Mouse (Mus musculus) granulocyte monocyte progenitor cell, adult 5-6 weeks (primary cell): Measurements from ENCODE around the gene Runx1. TPM values are rescaled to one million over a fixed set of nuclear protein-coding genes. Genes with fewer than 3 reads are reported as not detected.

Source experiments
- ATAC-seq: replicated peaks from 2 replicates; pipeline ENCODE4 v1.8.0; 2016; ENCODE audit warnings: mild to moderate bottlenecking, moderate TSS enrichment, inconsistent platforms; ENCODE audit not compliant: poor library complexity, severe bottlenecking
- total RNA-seq, 2 experiments: library from RNA; stranded (forward) in 1 of 2; stranded (reverse) in 1 of 2; fragments of 200-712, 200-1000 nt in 1 of 2; fragments of >200 nt in 1 of 2; fragmentation: Nextera tagmentation in 1 of 2; gene quantifications; 2 replicates each; pipeline ENCODE4 v1.2.3; 2014 to 2017

Gene Runx1
- total RNA-seq, 2 experiments from 2014 or later, result 66.4 to 137 TPM

DNA sequence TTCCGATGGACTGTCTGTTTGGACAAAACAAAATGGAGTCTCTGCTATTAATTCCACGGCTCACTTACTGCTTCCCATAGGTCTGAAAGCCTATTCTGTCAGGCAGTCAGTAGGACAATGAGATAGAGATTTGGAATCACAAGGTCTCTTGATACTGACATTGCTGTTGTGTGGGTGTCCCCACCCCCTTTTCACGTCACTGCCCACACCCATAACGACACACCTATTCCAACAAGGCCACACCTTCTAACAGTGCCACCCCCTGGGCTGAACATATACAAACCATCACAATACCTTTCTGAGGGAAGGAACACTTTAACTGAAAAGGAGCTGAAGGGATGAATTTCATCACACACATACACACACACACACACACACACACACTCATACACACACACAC lies 68.4 kb downstream of the Runx1 start:
- ATAC-seq, result no peak

DNA sequence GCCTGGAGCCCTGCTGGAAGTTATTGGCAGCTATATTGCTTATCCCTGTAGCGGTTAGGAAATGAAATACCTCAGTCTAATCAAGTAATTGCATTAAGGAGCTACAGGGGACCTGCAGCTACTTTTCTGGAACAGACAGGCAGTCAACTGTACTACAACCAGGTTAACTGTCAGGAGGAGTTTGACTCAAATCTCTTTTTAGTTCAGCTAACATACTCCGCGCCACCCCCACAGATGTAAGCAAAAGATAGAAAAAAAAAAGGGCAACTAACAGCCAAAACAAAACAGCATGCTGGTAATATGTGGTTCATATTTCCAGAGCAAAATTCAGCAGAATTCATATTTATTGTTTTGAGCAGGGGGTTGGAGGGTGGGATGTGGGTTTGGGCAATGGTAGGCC lies 72.0 kb downstream of the Runx1 start:
- no peak for ATAC-seq

DNA sequence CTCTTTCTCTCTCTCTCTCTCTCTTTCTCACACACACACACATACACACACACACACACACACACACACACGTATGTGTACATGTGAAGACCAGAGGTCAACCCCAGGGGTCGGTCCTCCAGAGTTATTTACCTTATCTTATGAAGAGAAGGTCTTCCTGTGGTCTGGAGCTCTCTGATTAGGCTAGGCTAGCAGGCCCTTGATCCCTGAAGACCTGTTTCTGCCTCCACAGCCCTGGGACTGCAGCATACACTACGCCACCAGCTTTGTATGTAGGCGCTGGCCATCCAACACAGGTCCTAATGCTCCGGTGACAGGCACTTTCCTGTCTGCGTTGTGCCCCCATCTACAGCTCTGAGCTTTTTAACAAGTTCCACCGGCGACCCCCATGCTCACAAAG lies 72.8 kb downstream of the Runx1 start:
- ATAC-seq, result no peak

DNA sequence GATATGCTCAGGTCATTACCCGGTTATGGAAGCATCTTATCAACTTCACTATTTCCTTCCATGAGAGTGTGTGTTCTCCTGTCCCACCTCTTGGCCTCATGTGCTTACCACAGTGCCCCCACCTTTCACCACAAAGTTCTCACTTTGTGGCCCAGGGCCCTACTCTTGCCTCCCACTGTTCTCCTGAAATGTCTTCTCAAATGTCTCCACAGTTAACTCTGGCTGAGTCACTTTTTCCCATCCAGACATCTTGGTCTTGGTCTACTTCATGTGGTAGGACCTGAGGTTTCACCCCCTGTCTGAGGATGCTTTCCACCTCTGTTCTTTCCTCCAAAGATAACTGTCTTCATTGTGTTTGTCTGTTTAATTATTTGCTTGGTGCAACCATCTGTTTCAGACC lies 77.7 kb downstream of the Runx1 start:
- ATAC-seq, result no peak

DNA sequence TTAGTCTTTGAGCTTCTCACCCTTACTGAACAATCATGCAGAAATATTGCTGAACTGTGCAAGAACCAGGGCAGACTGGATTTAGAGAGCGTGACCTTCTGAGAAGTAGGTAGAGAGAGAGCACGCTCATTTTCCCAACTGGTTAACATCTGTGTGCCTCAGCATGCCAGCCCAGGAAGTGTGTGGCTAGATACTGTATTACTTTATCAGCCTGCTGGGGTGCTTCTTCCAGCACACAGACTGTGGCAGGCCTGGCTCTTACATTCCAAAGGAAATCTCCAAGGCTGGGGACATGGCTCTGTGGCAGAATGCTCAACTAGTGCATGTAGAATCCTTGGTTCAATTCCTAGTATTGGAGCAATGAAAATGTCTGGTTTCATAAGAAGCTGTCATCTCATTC lies 78.9 kb downstream of the Runx1 start:
- no peak for ATAC-seq

DNA sequence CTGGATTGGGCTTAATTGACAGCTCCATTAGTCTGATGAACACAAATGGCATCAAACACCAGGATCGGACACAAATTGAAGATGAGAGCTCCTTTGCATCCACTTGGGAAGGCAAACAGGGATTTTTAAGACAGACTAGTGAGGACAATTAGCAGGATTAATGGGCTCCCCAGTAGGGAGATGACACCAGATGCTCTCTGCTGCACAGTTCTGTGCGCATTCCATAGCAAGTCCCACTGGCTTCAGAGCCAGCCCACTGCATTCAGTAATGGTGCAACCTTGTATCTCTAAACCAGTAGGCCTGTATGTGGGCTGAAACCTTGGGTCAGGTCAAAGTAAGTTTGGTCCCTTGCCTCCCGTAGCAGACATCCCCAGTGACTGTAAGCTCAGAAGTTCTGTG lies 80.7 kb downstream of the Runx1 start:
- no peak for ATAC-seq

DNA sequence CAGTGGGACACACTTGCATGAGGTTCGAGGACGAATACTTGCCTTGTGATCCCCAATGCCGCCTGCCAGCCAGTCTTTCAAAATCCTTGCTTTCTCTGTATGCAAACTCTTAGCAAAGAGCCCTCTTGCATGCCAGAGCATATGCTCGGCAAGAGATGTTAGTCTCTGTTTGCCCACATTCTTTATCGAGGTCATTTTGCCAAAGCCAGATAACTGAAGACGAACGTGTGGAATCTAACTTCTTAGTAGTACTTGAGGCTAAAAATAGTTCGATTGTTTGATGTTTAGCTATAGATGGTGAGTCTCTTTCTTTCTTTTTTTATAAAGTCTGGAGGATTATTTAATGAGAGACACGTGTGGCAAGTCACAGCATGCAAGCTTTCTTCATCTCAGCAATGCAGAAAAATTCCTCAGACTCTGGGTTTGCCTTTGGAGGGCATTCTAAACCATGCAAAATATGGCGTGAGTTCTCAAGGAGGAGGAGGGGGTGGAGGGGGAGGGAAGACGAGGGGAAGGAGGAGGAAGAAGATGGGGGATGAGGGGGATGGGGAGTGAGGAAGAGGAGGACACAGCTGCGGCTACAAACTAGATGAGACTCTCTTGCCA lies 81.7 kb downstream of the Runx1 start:
- ATAC-seq, result no peak

DNA sequence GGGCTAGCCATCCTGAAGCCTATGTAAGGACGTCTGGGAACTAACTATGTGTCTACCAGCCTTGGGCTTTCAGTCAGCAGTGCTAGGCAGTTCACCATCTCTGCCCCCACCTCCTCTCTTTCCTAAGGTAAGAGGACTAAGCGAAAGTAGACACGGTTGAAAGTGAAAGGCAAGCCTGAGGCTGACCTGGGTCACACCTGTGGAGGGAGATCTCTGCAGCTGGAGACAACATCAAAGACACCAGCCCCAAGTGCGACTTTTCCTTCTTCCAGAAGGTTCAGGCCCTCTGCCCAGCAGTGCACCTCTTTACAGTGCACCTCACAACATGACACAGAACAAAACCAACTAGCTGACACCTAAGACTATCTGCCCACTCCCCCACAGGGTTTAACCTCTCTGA lies 82.2 kb downstream of the Runx1 start:
- no peak for ATAC-seq

DNA sequence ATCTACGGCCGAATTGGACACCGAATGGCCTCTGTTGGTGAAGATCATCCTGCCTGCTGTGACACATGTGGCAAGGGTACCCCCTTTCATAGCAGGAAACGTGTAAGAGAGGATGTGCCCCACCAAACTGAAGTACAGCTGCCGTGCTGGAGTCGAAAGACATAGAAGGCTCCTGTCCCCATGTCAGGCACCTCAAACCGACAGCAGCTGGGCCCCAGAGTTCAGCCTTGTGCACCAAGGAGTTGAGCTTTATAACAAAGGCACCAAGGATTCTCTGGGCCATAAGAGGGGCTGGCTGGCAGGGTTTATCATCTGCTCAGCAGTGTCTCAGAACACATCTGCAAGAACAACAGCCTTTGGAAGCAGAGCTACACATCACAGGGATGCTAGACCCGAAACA lies 84.6 kb downstream of the Runx1 start:
- ATAC-seq, result no peak

DNA sequence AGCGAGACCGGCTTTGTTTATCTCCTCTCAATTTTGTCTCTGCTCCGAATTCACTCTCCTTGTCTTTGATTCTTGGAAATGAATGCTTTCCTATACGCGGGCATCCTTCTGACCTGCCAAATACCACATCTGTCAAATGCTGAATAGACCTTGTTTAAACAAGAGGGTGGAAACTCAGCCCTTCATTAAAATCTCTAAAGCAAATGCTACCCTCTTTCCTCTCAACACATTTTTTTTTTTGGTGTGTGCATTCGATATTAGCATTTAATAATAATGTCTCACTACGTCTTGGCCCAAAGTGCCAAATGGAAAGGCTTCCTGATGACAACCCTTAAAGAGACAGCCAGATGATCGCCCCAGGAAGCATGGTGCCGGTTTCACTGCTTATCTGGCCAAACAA lies 85.4 kb downstream of the Runx1 start:
- ATAC-seq, result no peak

DNA sequence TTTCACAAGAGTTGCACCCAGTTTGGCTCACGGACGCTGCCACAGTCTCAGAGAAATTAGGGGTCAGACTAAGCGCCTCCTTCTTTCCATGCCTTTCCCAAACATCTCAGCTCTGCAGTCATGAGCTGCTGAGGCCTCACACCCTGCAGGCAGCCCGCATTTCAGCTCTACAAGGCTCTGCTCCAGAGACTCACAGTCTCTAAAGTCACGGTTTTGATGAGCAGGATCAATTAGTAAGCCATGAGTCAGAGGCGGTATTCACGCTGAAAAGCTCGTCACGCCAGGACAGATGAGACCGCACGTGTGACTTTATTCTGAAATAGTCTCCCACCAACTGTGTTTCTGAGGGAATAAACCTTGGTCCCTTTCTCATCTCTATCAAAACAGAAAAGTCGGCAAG lies 86.0 kb downstream of the Runx1 start:
- ATAC-seq, result no peak

DNA sequence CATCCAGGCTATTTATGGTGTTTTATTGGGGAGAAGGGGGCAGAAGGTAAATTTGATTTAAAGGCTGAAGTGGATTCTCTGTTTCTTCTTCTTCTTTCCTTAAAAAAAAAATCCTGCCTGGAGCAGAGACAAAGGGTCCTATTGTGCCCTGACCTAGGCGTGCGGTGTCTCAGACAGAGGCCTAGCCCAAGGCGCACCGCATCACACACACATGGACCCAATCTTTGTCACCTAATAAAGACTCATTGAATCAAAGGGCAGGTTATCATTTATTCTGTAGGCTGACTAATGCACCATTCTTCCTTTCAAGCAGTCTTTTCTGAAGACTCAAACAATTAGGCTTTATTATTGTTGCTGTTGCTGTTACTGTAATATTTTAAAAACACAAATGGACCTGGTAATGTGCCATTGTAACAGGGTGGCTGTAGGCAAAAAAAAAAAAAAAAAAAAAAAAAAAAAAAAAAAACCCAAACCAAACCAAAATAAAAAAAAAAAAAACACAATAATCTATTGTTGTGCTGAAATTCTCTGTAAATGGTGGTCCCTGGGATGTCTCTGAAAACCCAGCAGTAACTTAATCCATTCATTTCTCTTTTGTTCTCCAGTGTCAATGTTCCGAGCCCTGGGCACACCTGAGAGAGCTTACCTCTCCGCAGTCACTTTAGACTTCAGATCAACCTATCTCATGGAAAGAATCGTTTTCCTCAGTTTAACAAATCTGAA lies 86.7 kb downstream of the Runx1 start:
- no peak for ATAC-seq

DNA sequence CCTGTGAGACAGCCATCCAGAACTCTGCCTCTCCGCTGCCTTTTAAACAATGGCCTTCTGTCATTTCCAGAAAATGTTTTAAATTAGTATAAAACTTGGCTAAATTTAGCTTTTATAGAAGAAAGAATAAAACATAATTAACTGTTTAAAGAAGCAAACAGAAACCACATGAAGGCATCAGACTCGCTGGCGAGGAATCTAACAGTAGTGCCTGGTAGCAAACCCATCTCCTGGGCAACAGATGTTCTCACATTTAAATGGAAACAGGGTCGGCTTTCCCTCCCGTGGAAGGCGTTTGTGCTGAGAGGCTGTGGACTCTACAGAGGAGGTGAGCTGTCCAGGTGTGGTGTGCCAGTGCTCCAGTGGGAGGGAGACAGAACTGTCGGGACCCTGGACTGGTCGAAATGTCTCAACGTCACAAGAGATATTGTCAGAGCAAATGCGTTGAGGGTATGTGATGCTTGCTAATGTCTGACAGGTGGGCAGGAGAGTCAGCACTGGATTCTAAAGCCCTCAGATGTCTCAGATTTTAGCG lies 87.4 kb downstream of the Runx1 start:
- ATAC-seq, result no peak

DNA sequence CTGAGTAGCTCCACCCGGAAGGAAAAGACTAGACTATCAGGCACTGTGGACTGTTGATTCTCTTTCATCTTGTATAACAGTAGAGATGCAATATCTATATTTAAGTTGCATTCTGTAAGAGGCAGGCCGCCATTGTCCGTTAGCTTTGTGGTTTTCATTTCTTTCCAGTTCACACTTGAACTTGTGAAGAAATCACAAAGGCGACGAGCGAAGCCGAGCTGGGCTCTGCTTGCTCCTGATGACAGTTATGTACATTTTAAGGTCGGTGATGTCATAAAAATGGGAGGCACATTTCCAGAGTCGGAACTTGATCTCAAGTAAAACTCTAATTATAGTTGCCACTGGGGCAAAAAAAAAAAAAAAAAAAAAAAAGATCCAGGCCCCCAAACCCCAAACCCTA lies 99.1 kb downstream of the Runx1 start:
- ATAC-seq, result peak; percentile 74

DNA sequence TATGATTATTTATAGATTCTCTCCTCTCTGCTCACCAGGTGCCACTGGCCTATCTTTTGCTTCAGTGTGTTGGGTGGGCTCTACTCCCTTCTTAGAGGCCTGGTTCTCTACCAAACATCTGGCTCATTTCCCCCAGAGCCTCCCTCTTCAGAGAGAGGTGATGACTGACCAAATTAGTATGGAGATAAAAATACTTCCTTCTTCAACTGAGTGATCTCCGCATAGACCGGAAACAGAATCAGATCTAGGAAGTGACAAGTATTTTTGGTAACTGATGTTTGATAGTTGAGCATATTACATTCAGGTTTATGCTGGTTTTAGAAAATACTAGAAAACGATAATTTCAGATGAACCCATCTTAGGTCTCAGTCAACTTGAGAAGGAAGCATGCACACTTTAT lies 101.4 kb downstream of the Runx1 start:
- ATAC-seq, result peak; percentile 22

DNA sequence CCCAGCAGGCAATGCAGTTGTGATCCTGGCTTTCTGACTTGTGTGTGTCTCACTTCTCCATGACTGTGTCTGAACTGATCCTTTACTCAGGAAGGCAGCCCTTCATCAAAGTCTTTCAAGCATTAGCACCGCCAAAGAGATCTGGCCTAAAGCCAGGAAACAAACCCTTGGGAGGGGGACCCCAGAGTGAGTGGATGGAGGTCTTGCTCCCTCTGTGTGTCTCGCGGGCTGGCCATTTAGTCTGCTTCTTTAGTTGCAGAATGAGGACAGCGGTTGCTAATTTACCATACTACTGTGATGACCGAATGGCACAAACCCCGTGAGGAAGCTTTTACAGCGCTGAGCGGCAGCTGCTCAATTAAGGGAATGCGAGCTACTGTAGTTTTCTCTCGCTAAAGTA lies 105.3 kb downstream of the Runx1 start:
- ATAC-seq, result no peak

DNA sequence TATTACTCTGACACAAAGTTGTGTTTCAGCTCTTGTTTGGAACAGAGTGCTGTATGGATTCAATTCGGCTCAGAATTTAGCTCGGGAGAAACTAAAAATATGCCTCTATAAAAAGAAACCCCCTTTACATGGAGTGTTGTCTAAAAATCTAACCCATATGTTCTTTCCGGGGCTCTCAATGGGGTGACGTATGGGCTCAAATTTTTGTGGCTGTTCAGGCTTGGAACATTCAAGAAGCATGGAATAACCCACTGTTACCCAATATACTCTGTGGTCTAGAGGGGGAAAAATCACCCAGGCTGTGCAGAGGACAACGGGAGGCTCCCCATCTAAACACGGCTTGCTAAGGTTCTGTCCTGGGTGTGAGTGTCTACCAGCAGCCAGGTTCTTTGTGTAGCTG lies 106.2 kb downstream of the Runx1 start:
- no peak for ATAC-seq

DNA sequence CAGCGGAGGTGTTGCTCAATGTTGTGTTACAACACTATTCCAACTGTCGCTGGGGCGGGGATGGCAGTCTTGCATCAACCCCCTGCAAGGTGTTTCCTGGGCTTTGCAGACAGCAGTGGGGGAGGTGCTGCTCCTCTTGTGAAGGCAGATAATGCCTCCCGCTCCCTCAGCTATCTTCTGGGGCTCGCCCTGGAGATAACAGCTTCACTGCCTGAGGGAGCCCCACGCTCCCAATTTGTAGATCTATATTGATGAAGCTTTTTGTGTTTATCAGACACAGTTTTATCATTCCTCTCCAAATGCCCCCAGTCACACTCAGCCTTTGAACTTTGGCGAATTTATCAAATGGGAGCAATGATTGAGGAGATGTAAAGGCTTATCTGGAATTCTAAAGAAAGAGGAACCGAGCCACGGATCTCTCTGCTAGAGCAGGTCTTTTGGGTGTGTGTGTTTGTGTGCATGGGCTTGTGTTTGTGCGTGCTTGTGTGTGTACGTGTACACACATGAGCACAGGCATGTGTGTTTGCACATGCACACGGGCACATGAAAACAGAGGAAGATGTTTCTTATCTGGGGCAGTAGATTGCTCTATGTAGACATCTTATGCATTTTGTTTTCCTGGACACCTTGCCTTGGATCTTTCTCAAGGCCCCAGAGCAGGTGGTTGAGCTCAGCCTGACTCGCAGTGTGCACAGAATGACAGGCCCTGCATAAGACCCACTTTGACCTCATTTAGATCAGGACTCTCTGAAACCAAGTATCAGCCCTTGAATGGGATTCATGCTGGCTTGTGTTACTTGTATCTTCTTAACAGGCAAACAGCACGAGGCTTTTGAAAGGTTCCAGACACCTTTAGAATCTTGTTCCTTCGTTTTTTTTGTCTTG lies 110.1 kb downstream of the Runx1 start:
- peak; percentile 82 for ATAC-seq

DNA sequence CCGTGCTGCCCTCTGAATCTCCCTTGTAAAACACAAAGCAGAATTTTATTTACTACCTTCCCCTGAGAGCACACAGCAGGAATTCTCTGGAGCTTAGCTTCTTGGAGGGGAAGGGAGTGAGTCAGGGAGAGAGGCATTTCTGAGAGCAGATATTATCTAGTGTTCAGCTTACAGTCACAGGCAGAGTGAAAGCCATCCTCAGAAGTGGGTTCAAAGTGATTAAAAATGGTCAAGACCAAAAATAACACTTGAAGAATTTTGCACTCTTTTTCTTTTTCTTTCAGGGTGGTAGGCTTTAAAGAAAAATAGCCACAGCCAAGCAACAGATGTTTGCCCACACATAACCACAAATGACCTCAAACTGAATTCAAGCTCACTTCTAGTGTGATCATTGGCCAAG lies 115.8 kb downstream of the Runx1 start:
- no peak for ATAC-seq

DNA sequence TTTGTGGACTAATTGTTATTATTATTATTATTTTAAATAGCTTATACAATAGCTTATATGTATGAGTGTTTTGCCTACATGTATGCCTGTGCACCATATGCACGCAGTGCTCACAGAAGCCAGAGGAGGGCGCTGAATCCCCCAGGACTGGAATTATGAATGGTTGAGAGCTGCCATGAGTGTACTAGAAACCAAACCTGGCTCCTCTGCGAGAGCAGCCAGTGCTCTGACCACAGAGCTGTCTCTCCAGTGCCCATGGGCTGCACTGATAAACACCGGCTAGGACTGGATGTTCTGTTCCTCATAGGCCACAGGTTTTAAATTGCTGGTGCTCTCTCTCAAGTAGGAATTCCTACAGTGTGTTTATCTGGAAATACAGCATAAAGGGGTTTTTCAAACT lies 117.2 kb downstream of the Runx1 start:
- ATAC-seq, result 0 out of 2 replicates have a peak, but pooled peaks have one; percentile 6

DNA sequence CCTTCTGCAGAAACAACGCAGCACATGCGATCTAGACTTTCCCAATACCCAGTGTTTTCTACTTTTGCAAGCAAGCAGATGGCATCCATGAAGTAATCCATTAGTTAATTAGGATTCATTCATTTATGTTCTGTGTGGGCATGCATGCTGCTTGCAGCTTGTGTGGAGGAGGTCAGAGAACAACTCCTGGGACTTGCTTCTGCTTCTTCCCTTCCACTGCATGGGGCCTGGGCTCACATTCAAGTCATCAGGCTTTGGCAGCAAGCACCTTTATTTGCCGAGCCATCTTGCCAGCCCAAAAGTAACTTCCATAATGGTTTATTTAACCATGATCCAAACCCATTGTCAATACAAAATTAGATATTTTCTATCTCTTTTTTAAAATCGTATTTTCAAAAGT lies 118.2 kb downstream of the Runx1 start:
- peak; percentile 12; the same call in 1 of the 2 replicates for ATAC-seq
